Mouse (Mus musculus) urinary bladder, postnatal 36 days (tissue): ENCODE results near the gene Gabra5.

Experiments used
- DNase-seq, 2 experiments: peaks; one replicate each; pipeline ENCODE4 v3.0.0; 2022; ENCODE audit warnings: low spot score in 2 of 2, mixed read lengths in 1 of 2

Gene Gabra5

GRCm38 (mm10) chr7:57509681-57510141, at the start of gene Gabra5:
TSS of gene Gabra5 (minus strand) at chr7:57510059.
- no peak for DNase-seq

GRCm38 (mm10) chr7:57538565-57538964, 28.7 kb upstream of the Gabra5 start:
- no peak for DNase-seq

GRCm38 (mm10) chr7:57532676-57533075, 22.8 kb upstream of the Gabra5 start:
- DNase-seq = no peak

- no peak for DNase-seq
Observed at GRCm38 (mm10) chr7:57529954-57530353, 20.1 kb upstream of the Gabra5 start.

- DNase-seq = no peak
Observed at GRCm38 (mm10) chr7:57529451-57529850, 19.6 kb upstream of the Gabra5 start.

- DNase-seq = no peak
Observed at GRCm38 (mm10) chr7:57512955-57513354, 3.1 kb upstream of the Gabra5 start.

GRCm38 (mm10) chr7:57508860-57509632, 813 bp downstream of the Gabra5 start:
- DNase-seq = no peak

- DNase-seq = no peak
Observed at GRCm38 (mm10) chr7:57502809-57503208, 7.0 kb downstream of the Gabra5 start.

GRCm38 (mm10) chr7:57491795-57492194, 18.1 kb downstream of the Gabra5 start:
- DNase-seq = peak in 1 of 2 experiments; percentile 20

- DNase-seq = no peak
Observed at GRCm38 (mm10) chr7:57486907-57487306, 23.0 kb downstream of the Gabra5 start.

GRCm38 (mm10) chr7:57482896-57483295, 27.0 kb downstream of the Gabra5 start:
- DNase-seq = no peak

GRCm38 (mm10) chr7:57473811-57474525, 35.9 kb downstream of the Gabra5 start:
- peak; percentile 4 to 7 for DNase-seq

GRCm38 (mm10) chr7:57471316-57471715, 38.5 kb downstream of the Gabra5 start:
- DNase-seq = no peak

- DNase-seq = no peak
Observed at GRCm38 (mm10) chr7:57460354-57460753, 49.5 kb downstream of the Gabra5 start.

GRCm38 (mm10) chr7:57448239-57448638, 61.6 kb downstream of the Gabra5 start:
- DNase-seq = no peak

- DNase-seq = no peak
Observed at GRCm38 (mm10) chr7:57422675-57423074, 87.2 kb downstream of the Gabra5 start.

- no peak for DNase-seq
Observed at GRCm38 (mm10) chr7:57421044-57421443, 88.8 kb downstream of the Gabra5 start.

GRCm38 (mm10) chr7:57419392-57419791, 90.5 kb downstream of the Gabra5 start, which contains the start of gene Gabrb3:
TSS of gene Gabrb3 (plus strand) at chr7:57419692.
- no peak for DNase-seq

- no peak for DNase-seq
Observed at GRCm38 (mm10) chr7:57412896-57413295, 97.0 kb downstream of the Gabra5 start.

- no peak for DNase-seq
Observed at GRCm38 (mm10) chr7:57411163-57411562, 98.7 kb downstream of the Gabra5 start.

GRCm38 (mm10) chr7:57393551-57393950, 116.3 kb downstream of the Gabra5 start:
- DNase-seq = peak in 1 of 2 experiments; percentile 12

GRCm38 (mm10) chr7:57390046-57390445, 119.8 kb downstream of the Gabra5 start:
- DNase-seq = no peak

GRCm38 (mm10) chr7:57387341-57387654, 122.6 kb downstream of the Gabra5 start:
- no peak for DNase-seq
